In the genomic region with DNA sequence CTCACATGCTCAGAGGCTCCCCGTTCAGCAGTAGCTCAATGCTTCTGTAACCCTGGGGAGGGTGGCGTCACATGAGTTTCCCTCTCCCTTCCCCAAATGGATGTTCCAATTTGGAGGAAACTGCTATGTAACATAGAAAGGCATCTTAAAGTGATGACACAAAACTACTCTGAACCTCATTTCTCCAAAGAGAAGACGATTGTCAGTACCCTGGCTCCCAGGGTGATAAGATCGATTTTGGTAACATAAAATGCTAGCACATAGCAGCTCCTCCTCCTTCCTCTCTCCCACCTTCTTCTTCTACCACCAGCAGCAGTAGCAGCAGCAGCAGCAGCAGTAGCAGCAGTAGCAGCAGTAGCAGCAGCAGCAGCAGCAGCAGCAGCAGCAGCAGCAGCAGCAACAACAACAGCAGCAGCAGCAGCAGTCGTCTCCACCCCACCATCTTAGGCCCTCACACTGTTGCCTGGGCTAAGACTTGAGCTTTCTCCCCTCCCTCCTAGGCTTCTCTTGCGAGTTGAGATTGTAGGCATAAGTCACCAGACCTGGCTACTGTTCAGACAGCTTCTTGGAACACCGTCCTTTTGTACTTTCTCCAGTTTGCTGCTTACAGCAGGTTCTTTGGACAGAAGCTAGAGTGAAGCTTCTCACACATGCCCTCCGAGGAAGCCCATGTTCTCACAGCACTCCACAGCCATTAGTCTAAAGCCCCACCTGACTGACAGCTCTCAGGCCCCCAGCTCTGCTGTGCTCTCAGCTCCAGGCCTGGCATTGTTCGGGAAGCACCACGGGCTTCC, we compare ENCODE assay signal across 13 mouse cellular contexts.
DNase-seq lines count a peak whose midpoint lies in the region; ATAC-seq and TF ChIP-seq lines count a peak whose summit lies in the region.
"Had no signal": no experiment of that assay in that cellular context is flagged by ENCODE, and none has a peak within 500 bp of the region (broad histone marks: within the 10 kb centered on the region; RNA-seq: fewer than 3 reads in every experiment).

No protein-coding gene starts in this region.

- no peak for TF ChIP-seq POLR2A in lung, adult 2 months (IDR thresholded peaks at IDR 0.05; ENCODE audit: borderline replicate concordance, extremely low read depth, low read depth, low read length)
- TF ChIP-seq POLR2A in CH12.LX (IDR thresholded peaks at IDR 0.05; ENCODE audit: low read depth, low read length) = no peak

- no peak for TF ChIP-seq CTCF in lung, adult 2 months (IDR thresholded peaks at IDR 0.05; ENCODE audit: insufficient read depth, low read length)
- TF ChIP-seq CTCF in CH12.LX (conservative IDR thresholded peaks at IDR 0.05 in 1 of 2, IDR thresholded peaks at IDR 0.05 in 1 of 2; ENCODE audit: low read depth in 2 of 2, low read length in 2 of 2) = no peak

- H3K27ac ChIP-seq in forebrain, embryonic 13.5 days = 0 out of 2 replicates have a peak overlapping the region, but pooled peaks have one; percentile 14
- H3K27ac ChIP-seq in forebrain, embryonic 14.5 days (ENCODE audit: low read depth, low read length) = no peak overlapping the region
- peak overlapping the region; percentile 7 for H3K27ac ChIP-seq in lung, embryonic 16.5 days (ENCODE audit: low read length)
- H3K27ac ChIP-seq in CH12.LX (ENCODE audit: insufficient read depth, low read depth) = peak overlapping the region; percentile 57
- H3K27ac ChIP-seq in midbrain, embryonic 14.5 days (replicated peaks; ENCODE audit: low read depth, low read length) = no peak overlapping the region
- H3K27ac ChIP-seq: embryonic facial prominence, embryonic 12.5 days; heart, embryonic 13.5 days had no signal

- no peak for DNase-seq in forebrain, embryonic 14.5 days (ENCODE audit: low spot score)
- no peak for DNase-seq in lung, adult 2 months
- no peak for DNase-seq in CH12.LX (ENCODE audit: extremely low read depth)
- peak; percentile 40 for DNase-seq in lung, postnatal 36 days
- no peak for DNase-seq in gastrocnemius, postnatal 14 days
- no peak for DNase-seq in midbrain, embryonic 14.5 days
- DNase-seq: cerebellum, adult 18-20 months; left cerebral cortex, postnatal 4 days; spleen, adult 18-20 months had no signal

- no peak for ATAC-seq in forebrain, embryonic 13.5 days
- ATAC-seq in forebrain, embryonic 14.5 days = no peak
- peak; percentile 53; the same call in 1 of the 2 replicates for ATAC-seq in lung, embryonic 16.5 days (ENCODE audit: low read depth)
- ATAC-seq in midbrain, embryonic 14.5 days (ENCODE audit: low FRiP score, low TSS enrichment) = no peak

- dilution Hi-C loops in CH12.LX (cut with MboI; ENCODE audit: extremely low pct_ligation_motif_present, extremely low pct_unique_long_range_greater_than_20kb, low sequenced_read_pairs) = no loop called here

- H3K4me1 ChIP-seq in forebrain, embryonic 13.5 days = peaks cover 7% of the 10 kb centered on the region
- no peaks in the 10 kb centered on the region for H3K4me1 ChIP-seq in forebrain, embryonic 14.5 days (ENCODE audit: control insufficient read depth, insufficient read depth, low read length)
- H3K4me1 ChIP-seq in lung, embryonic 16.5 days (replicated peaks; ENCODE audit: control insufficient read depth, insufficient read depth, low read length) = peaks cover 29% of the 10 kb centered on the region
- H3K4me1 ChIP-seq in lung, adult 2 months (ENCODE audit: control insufficient read depth, insufficient read depth, low read length) = peaks cover 7% of the 10 kb centered on the region
- peaks cover 39 to 91% of the 10 kb centered on the region in 2 experiments for H3K4me1 ChIP-seq in CH12.LX (ENCODE audit: control insufficient read depth in 1 of 2, insufficient read depth in 2 of 2)
- H3K4me1 ChIP-seq in midbrain, embryonic 14.5 days (ENCODE audit: control insufficient read depth, insufficient read depth, low read length) = peaks cover 6% of the 10 kb centered on the region; the same call in 1 of the 2 replicates
- H3K4me1 ChIP-seq: embryonic facial prominence, embryonic 12.5 days had no signal

- no peak for TF ChIP-seq EP300 in CH12.LX (IDR thresholded peaks at IDR 0.05; ENCODE audit: low read length)

- intact Hi-C loops in gastrocnemius, postnatal 14 days (cut with DNase I; ENCODE audit: low total_unique reads) = no loop called here

- H3K79me2 ChIP-seq in CH12.LX (replicated peaks; ENCODE audit: control insufficient read depth, extremely low read depth, insufficient read depth, poor library complexity, severe bottlenecking) = peaks cover 11% of the 10 kb centered on the region

- H3K27me3 ChIP-seq in forebrain, embryonic 13.5 days = no peaks in the 10 kb centered on the region
- H3K27me3 ChIP-seq in forebrain, embryonic 14.5 days (replicated peaks; ENCODE audit: control insufficient read depth, insufficient read depth, low read length) = no peaks in the 10 kb centered on the region
- H3K27me3 ChIP-seq in lung, embryonic 16.5 days (ENCODE audit: control insufficient read depth, insufficient read depth, low read depth, low read length) = no peaks in the 10 kb centered on the region
- H3K27me3 ChIP-seq in CH12.LX (replicated peaks) = no peaks in the 10 kb centered on the region
- H3K27me3 ChIP-seq in midbrain, embryonic 14.5 days (ENCODE audit: control insufficient read depth, insufficient read depth, low read length) = no peaks in the 10 kb centered on the region
- H3K27me3 ChIP-seq: embryonic facial prominence, embryonic 12.5 days had no signal

- H3K9ac ChIP-seq in forebrain, embryonic 13.5 days = no peak overlapping the region
- H3K9ac ChIP-seq in forebrain, embryonic 14.5 days (ENCODE audit: low read length) = no peak overlapping the region
- H3K9ac ChIP-seq in lung, embryonic 16.5 days (ENCODE audit: low read length) = no peak overlapping the region
- peak overlapping the region; percentile 33 for H3K9ac ChIP-seq in CH12.LX (ENCODE audit: insufficient read depth, low read depth)
- H3K9ac ChIP-seq in midbrain, embryonic 14.5 days (replicated peaks; ENCODE audit: low read length) = no peak overlapping the region
- H3K9ac ChIP-seq: embryonic facial prominence, embryonic 12.5 days; heart, embryonic 13.5 days had no signal

- no peaks in the 10 kb centered on the region for H3K36me3 ChIP-seq in forebrain, embryonic 13.5 days (ENCODE audit: poor library complexity, severe bottlenecking)
- no peaks in the 10 kb centered on the region for H3K36me3 ChIP-seq in forebrain, embryonic 14.5 days (ENCODE audit: control insufficient read depth, insufficient read depth, low read length)
- H3K36me3 ChIP-seq in lung, embryonic 16.5 days (ENCODE audit: control insufficient read depth, insufficient read depth, low read length) = no peaks in the 10 kb centered on the region
- peaks cover 0 to 28% of the 10 kb centered on the region in 2 experiments for H3K36me3 ChIP-seq in CH12.LX (replicated peaks in 1 of 2; ENCODE audit: control insufficient read depth in 1 of 2, insufficient read depth in 1 of 2, low read length in 1 of 2)
- H3K36me3 ChIP-seq in midbrain, embryonic 14.5 days (ENCODE audit: control insufficient read depth, insufficient read depth, low read length) = no peaks in the 10 kb centered on the region
- H3K36me3 ChIP-seq: heart, embryonic 13.5 days had no signal

- 73% methylated on average over 10 of the region's 10 CpGs for WGBS in forebrain, embryonic 13.5 days
- WGBS in forebrain, embryonic 14.5 days = 68% methylated on average over 10 of the region's 10 CpGs
- WGBS in lung, embryonic 16.5 days = 43% methylated on average over 10 of the region's 10 CpGs
- WGBS in lung, adult 2 months = 40% methylated on average over 10 of the region's 10 CpGs
- 62% methylated on average over 10 of the region's 10 CpGs for WGBS in midbrain, embryonic 14.5 days

- no peak overlapping the region for H3K4me2 ChIP-seq in forebrain, embryonic 13.5 days
- H3K4me2 ChIP-seq in forebrain, embryonic 14.5 days (ENCODE audit: low read length) = no peak overlapping the region
- no peak overlapping the region for H3K4me2 ChIP-seq in lung, embryonic 16.5 days (ENCODE audit: low read depth, low read length)
- H3K4me2 ChIP-seq in CH12.LX (ENCODE audit: insufficient read depth, low read depth, poor library complexity, severe bottlenecking) = no peak overlapping the region
- H3K4me2 ChIP-seq in midbrain, embryonic 14.5 days (ENCODE audit: low read length) = no peak overlapping the region
- H3K4me2 ChIP-seq: embryonic facial prominence, embryonic 12.5 days; heart, embryonic 13.5 days had no signal

- in situ Hi-C loops in CH12.LX (cut with MboI; ENCODE audit: low pct_ligation_motif_present, low pct_unique_long_range_greater_than_20kb, low sequenced_read_pairs) = no loop called here

- no peak for TF ChIP-seq RAD21 in CH12.LX (IDR thresholded peaks at IDR 0.05; ENCODE audit: low read depth, low read length)

- no peak overlapping the region for H3K4me3 ChIP-seq in forebrain, embryonic 13.5 days
- no peak overlapping the region for H3K4me3 ChIP-seq in forebrain, embryonic 14.5 days (ENCODE audit: low read depth, low read length)
- H3K4me3 ChIP-seq in lung, embryonic 16.5 days (ENCODE audit: low read length) = no peak overlapping the region
- H3K4me3 ChIP-seq in lung, adult 2 months (replicated peaks; ENCODE audit: extremely low read depth, low read depth, low read length) = no peak overlapping the region
- H3K4me3 ChIP-seq in CH12.LX (replicated peaks in 1 of 3; ENCODE audit: low read depth in 2 of 3, low read length in 2 of 3, poor library complexity in 1 of 3) = peak overlapping the region in 1 of 3 experiments; percentile 5
- H3K4me3 ChIP-seq in midbrain, embryonic 14.5 days (replicated peaks; ENCODE audit: low read depth, low read length) = no peak overlapping the region
- H3K4me3 ChIP-seq: embryonic facial prominence, embryonic 12.5 days; heart, embryonic 13.5 days had no signal

- H3K9me3 ChIP-seq in forebrain, embryonic 13.5 days (replicated peaks) = no peaks in the 10 kb centered on the region
- H3K9me3 ChIP-seq in forebrain, embryonic 14.5 days (replicated peaks; ENCODE audit: control insufficient read depth, low read length) = no peaks in the 10 kb centered on the region
- no peaks in the 10 kb centered on the region for H3K9me3 ChIP-seq in lung, embryonic 16.5 days (ENCODE audit: control insufficient read depth, low read length)
- H3K9me3 ChIP-seq in CH12.LX (replicated peaks; ENCODE audit: low read length) = no peaks in the 10 kb centered on the region
- H3K9me3 ChIP-seq in midbrain, embryonic 14.5 days (ENCODE audit: control insufficient read depth, low read length) = no peaks in the 10 kb centered on the region
- H3K9me3 ChIP-seq: embryonic facial prominence, embryonic 12.5 days; heart, embryonic 13.5 days had no signal

TF ChIP-seq in CH12.LX, 34 proteins besides CTCF, POLR2A, EP300 and RAD21:
- TF ChIP-seq TCF12 (IDR thresholded peaks at IDR 0.05; ENCODE audit: low read depth, low read length) = no peak
- 0 out of 2 replicates have a peak, but pooled peaks have one; percentile 39 for TF ChIP-seq UBTF (IDR thresholded peaks at IDR 0.05; ENCODE audit: low read depth, low read length)
- no peak for TF ChIP-seq CHD1 (IDR thresholded peaks at IDR 0.05; ENCODE audit: low read depth, low read length)
- no peak for TF ChIP-seq GABPA (IDR thresholded peaks at IDR 0.05; ENCODE audit: insufficient replicate concordance, low read depth, low read length)

Comparison
In these comparisons a context has a peak if more than half of its experiments do, and no peak if none do; other contexts are left out.
1. H3K27ac ChIP-seq: peak in forebrain, embryonic 13.5 days (single experiment), lung, embryonic 16.5 days (single experiment) and CH12.LX (single experiment); none in forebrain, embryonic 14.5 days (single experiment) and midbrain, embryonic 14.5 days (single experiment).